Mouse (Mus musculus) limb, embryonic 11.5 days (tissue): ENCODE results near the gene Tmem259. TPM values are rescaled to one million over a fixed set of nuclear protein-coding genes. Genes with fewer than 3 reads are reported as not detected.
"Not testable (repeated sequence)": the region's sequence is repeated elsewhere in the genome, so short reads cannot be mapped to it uniquely, and the experiment has no call there.

Experiments
- ATAC-seq: fragments of 200-750 bp; cut with Nextera tagmentation; 2 replicates; pipeline ENCODE4 v1.8.0; 2017; ENCODE audit warnings: low read depth; ENCODE audit not compliant: insufficient number of reproducible peaks, low FRiP score, low TSS enrichment
- DNase-seq: peaks from one replicate; pipeline ENCODE4 v3.0.0-alpha.2; 2015; ENCODE audit warnings: low spot score
- H3K27ac ChIP-seq: fragments of 300-500 bp; sonication (generic); replicated peaks from 2 replicates; pipeline ENCODE4 v1.5.1; 2014; ENCODE audit warnings: low read depth, mild to moderate bottlenecking, low read length
- H3K27me3 ChIP-seq: fragments of 300-500 bp; sonication (generic); 2 replicates; pipeline ENCODE4 v1.6.1; 2014; ENCODE audit warnings: mild to moderate bottlenecking, low read length, mixed read lengths; ENCODE audit not compliant: control insufficient read depth, insufficient read depth
- H3K36me3 ChIP-seq: fragments of 300-500 bp; sonication (generic); 2 replicates; pipeline ENCODE4 v1.6.1; 2014; ENCODE audit warnings: mild to moderate bottlenecking, low read length, moderate library complexity, mixed read lengths; ENCODE audit not compliant: control insufficient read depth, insufficient read depth
- H3K4me1 ChIP-seq: fragments of 300-500 bp; sonication (generic); 2 replicates; pipeline ENCODE4 v1.6.1; 2014; ENCODE audit warnings: low read length, mixed read lengths; ENCODE audit not compliant: control insufficient read depth, insufficient read depth
- H3K4me2 ChIP-seq: fragments of 300-500 bp; sonication (generic); 2 replicates; pipeline ENCODE4 v1.6.1; 2014; ENCODE audit warnings: low read depth, mild to moderate bottlenecking, moderate library complexity; ENCODE audit not compliant: severe bottlenecking
- H3K4me3 ChIP-seq: fragments of 300-500 bp; sonication (generic); 2 replicates; pipeline ENCODE4 v1.5.1; 2014; ENCODE audit warnings: low read depth, low read length
- H3K9ac ChIP-seq: fragments of 300-500 bp; sonication (generic); 2 replicates; pipeline ENCODE4 v1.6.1; 2014; ENCODE audit warnings: mild to moderate bottlenecking, low read length
- H3K9me3 ChIP-seq: fragments of 300-500 bp; sonication (generic); 2 replicates; pipeline ENCODE4 v1.6.1; 2016; ENCODE audit warnings: low read length; ENCODE audit not compliant: control insufficient read depth
- WGBS: fragments of 180-500 bp; shearing (Covaris S2); extraction: QIAGEN DNeasy Blood & Tissue Kit; methylation state at CpG from one replicate; pipeline ENCODE4 v1.1.7; 2014; 5-methylcytosine and 5-hydroxymethylcytosine counted together
- polyA plus RNA-seq: library from polyadenylated mRNA; unstranded; fragments of >200 nt; fragmentation: Nextera tagmentation; extraction: Ambion mirVana; gene quantifications from 2 replicates; pipeline ENCODE4 v1.2.1, GENCODE M21; 2014

The Tmem259 gene
- polyA plus RNA-seq, 1 experiment from 2014 or later: 15.9 TPM

GRCm38 (mm10) chr10:79960671-79961294 is 23.3 kb downstream of the Tmem259 start:
- ATAC-seq: no peak
- 15% methylated on average over 10 of the region's 10 CpGs for WGBS
- Histone ChIP-seq H3K9me3 (no peaks in the 10 kb centered on the region), H3K9ac (peak overlapping the region; percentile 85), H3K27me3 (no peaks in the 10 kb centered on the region), H3K4me2 (peak overlapping the region; percentile 83), H3K4me3 (peak overlapping the region; percentile 99), H3K4me1 (peaks cover 12% of the 10 kb centered on the region), H3K27ac (0 out of 2 replicates have a peak overlapping the region, but pooled peaks have one; percentile 68), H3K36me3 (peaks cover 22% of the 10 kb centered on the region)
- no peak for DNase-seq

- peak within 1 kb of the TSS; percentile 99 for H3K4me3 ChIP-seq
- H3K27me3 ChIP-seq: no peaks in the 10 kb centered on the region
- under 1% methylated on average over 61 of the region's 61 CpGs for WGBS
- peak within 1 kb of the TSS; percentile 85 for H3K9ac ChIP-seq
- H3K27ac ChIP-seq: peak within 1 kb of the TSS; percentile 68; the same call in 1 of the 2 replicates
- H3K4me1 ChIP-seq: peaks cover 12% of the 10 kb centered on the region
- DNase-seq (peak; percentile 100), ATAC-seq (peak; percentile 94)
- peaks cover 16% of the 10 kb centered on the region for H3K36me3 ChIP-seq
- peak within 1 kb of the TSS; percentile 83 for H3K4me2 ChIP-seq
- no peaks in the 10 kb centered on the region for H3K9me3 ChIP-seq
Observed at GRCm38 (mm10) chr10:79959847-79960601, 24.1 kb downstream of the Tmem259 start, which contains the start of gene Wdr18. Gene Wdr18 (plus strand): TSS chr10:79960152.

DNA sequence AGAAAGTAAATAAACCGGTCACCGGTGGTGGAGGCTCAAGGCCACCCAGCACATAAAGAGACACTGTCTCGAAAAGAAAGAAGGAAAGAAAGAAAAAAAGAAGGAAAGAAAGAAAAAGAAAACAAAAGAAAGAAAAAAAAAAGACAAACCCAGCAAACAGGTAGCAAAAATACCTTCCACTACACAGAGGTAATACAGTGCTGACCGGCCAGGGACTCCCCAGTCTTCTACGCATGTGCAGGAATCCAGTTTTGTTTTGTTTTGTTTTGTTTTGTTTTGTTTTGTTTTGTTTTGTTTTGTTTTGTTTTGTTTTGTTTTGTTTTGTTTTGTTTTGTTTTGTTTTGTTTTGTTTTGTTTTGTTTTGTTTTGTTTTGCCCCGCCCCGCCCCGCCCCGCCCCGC is 24.7 kb downstream of the Tmem259 start:
- H3K4me2 ChIP-seq, ATAC-seq, H3K9me3 ChIP-seq, H3K27me3 ChIP-seq, H3K9ac ChIP-seq, H3K4me3 ChIP-seq, H3K27ac ChIP-seq, DNase-seq: not testable (repeated sequence)
- 35% methylated on average over 10 of the region's 10 CpGs for WGBS
- H3K4me1 ChIP-seq: peaks cover 12% of the 10 kb centered on the region
- H3K36me3 ChIP-seq: peaks cover 10% of the 10 kb centered on the region

GRCm38 (mm10) chr10:79958140-79958816 is 25.9 kb downstream of the Tmem259 start:
- Histone ChIP-seq H3K4me3 (no peak overlapping the region), H3K4me2 (no peak overlapping the region), H3K36me3 (peaks cover 6% of the 10 kb centered on the region), H3K9ac (no peak overlapping the region), H3K4me1 (peaks cover 12% of the 10 kb centered on the region), H3K9me3 (no peaks in the 10 kb centered on the region), H3K27me3 (no peaks in the 10 kb centered on the region), H3K27ac (no peak overlapping the region)
- 8% methylated on average over 21 of the region's 21 CpGs for WGBS
- DNase-seq (peak; percentile 85), ATAC-seq (no peak)

DNA sequence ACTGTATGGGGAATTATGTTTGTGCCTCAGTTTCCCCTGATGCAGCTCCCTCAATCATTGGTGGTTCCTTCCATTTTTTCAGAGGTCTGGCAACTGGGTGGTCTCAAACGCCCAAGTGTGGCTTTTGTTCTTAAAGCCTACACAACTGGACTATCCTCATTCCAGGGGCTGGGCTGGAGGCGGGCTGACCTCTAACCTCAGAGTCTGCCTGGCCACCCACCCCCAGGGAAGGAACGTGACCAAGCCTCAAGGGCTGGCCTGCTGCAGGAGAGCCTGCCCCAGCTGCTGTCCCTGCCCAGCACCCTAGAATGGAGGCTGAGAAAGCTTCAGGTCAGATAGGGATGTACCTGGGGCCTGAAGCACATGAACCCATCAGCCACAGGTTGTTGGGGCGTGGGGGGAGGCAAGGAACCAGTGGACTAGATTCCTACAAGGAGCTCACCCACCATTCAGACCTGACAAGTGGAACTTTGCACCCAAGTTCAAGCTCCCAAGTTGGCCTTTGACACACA is 27.4 kb downstream of the Tmem259 start:
- no peak overlapping the region for H3K4me3 ChIP-seq
- H3K27ac ChIP-seq: no peak overlapping the region

GRCm38 (mm10) chr10:79955691-79956090 is 28.4 kb downstream of the Tmem259 start:
- DNase-seq: no peak
- Histone ChIP-seq H3K9ac (no peak overlapping the region), H3K27me3 (no peaks in the 10 kb centered on the region), H3K4me3 (no peak overlapping the region), H3K4me1 (peaks cover 8% of the 10 kb centered on the region), H3K4me2 (no peak overlapping the region), H3K27ac (no peak overlapping the region), H3K36me3 (peaks cover 9% of the 10 kb centered on the region), H3K9me3 (no peaks in the 10 kb centered on the region)
- 55% methylated on average over 9 of the region's 9 CpGs for WGBS
- no peak for ATAC-seq

More for the DNA sequence above, 27.4 kb downstream of the Tmem259 start:
- Histone ChIP-seq H3K36me3 (peaks cover 3% of the 10 kb centered on the region; the same call in 1 of the 2 replicates), H3K4me2 (no peak overlapping the region), H3K27me3 (no peaks in the 10 kb centered on the region), H3K9ac (no peak overlapping the region), H3K4me1 (peaks cover 12% of the 10 kb centered on the region), H3K9me3 (no peaks in the 10 kb centered on the region)
- ATAC-seq (no peak), DNase-seq (no peak)
- 27% methylated on average over 4 of the region's 4 CpGs for WGBS

DNA sequence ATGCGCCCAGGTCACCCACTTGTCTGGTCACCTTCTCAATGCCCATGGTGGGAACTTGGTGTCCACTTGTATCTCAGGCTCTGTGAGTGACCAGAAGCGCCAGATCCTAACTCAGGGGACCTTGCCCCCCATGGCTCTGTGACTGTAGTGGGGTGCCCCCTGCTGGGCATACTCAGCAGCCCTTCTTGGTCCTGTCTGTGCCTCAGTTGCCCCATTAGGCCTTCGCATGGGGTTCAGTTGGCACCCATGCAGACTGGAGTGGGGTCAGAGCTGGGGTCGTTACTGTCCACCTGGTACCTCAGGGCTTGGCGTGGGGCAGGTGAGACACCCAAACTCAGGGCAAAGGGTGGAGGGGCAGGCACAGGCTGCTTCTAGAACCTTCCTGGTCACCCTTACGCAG is 30.2 kb downstream of the Tmem259 start:
- no peak overlapping the region for H3K9ac ChIP-seq
- 0 out of 2 replicates have a peak overlapping the region, but pooled peaks have one; percentile 33 for H3K27ac ChIP-seq
- H3K27me3 ChIP-seq: no peaks in the 10 kb centered on the region
- no peak overlapping the region for H3K4me3 ChIP-seq
- ATAC-seq: no peak
- WGBS: 81% methylated on average over 6 of the region's 6 CpGs
- peaks cover 7% of the 10 kb centered on the region; the same call in 1 of the 2 replicates for H3K4me1 ChIP-seq
- peaks cover 16% of the 10 kb centered on the region for H3K36me3 ChIP-seq
- H3K4me2 ChIP-seq: no peak overlapping the region
- no peaks in the 10 kb centered on the region for H3K9me3 ChIP-seq
- no peak for DNase-seq

- no peaks in the 10 kb centered on the region for H3K9me3 ChIP-seq
- H3K4me2 ChIP-seq: no peak overlapping the region
- peaks cover 17% of the 10 kb centered on the region for H3K36me3 ChIP-seq
- ATAC-seq: no peak
- WGBS: 87% methylated on average over 18 of the region's 18 CpGs
- DNase-seq: no peak
- no peak overlapping the region for H3K27ac ChIP-seq
- no peak overlapping the region for H3K9ac ChIP-seq
- H3K27me3 ChIP-seq: no peaks in the 10 kb centered on the region
- peaks cover 15% of the 10 kb centered on the region for H3K4me1 ChIP-seq
- H3K4me3 ChIP-seq: no peak overlapping the region
Observed at GRCm38 (mm10) chr10:79950661-79951060, 33.5 kb downstream of the Tmem259 start.
